Mouse (Mus musculus): Measurements from ENCODE around the gene Hoxa6.

Gene Hoxa6

GRCm38 (mm10) chr6:52240389-52241000 lies 32.0 kb upstream of the Hoxa6 start, which contains the start of gene Hoxa10:
Hoxa10 (minus strand) TSS chr6:52240854.
- DNase-seq, result peak; percentile 95 to 97

- DNase-seq, result peak; percentile 57 to 60
These were observed 31.3 kb upstream of the Hoxa6 start for GRCm38 (mm10) chr6:52239625-52240388.

DNA sequence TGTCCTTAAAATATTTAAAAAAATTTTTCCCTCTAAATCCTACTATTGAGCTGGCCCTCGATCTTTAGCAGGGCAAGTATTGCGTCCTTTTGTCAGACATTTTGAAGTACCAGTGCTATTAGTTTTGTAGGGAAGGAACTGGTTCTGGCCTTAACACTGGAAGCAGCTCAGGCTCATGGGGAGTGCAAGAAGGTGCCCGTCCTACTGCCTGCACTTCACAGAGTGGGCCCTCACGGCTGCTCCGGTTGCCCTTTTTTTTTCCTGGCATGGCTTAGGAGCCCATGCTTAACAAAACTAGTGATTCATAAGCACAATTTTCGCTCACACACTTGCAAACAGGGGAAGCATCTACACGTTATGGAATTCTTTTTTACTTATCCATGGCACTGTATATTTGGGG lies 30.5 kb upstream of the Hoxa6 start:
- DNase-seq, result peak in 1 of 2 experiments; percentile 48

GRCm38 (mm10) chr6:52238155-52238545 lies 29.6 kb upstream of the Hoxa6 start:
- peak; percentile 42 to 54 for DNase-seq

DNA sequence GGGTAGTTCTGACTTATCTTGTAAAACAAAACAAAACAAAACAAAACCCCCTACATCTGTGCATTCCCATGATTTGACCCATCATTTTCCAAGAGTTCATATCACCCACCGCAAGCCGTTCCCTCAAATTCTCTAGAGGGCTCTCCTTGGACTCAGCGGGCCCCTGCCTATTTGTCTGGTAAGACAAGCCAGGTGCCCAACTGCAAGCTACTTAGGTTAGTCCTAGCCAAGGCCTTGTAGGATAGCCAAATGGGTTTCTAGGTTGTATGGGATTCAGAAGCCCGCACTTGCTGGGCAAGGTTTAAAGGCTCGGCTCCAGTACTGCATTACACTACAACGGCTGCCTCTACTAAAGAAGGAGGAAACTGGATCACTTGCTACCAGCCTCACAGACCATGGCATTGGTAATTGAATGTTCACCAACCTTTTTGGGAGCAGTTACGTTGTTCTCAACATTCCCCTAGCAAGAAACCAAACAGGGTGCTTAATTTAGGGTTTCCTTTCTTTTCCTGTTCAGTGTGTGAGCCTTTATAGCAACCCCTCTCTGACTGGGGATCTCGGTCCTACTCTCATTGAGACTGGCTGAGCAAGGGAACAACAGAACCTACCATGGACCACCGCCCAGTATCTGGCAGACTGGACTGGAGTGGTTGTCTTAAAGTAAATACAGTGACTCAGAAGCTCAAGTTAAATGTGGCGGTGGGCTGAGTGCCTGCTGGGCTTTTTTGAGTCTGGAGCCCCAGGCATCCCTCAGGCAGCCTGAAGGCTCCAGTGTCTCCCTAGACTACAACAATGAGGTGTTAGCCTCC lies 29.0 kb upstream of the Hoxa6 start:
- DNase-seq, result peak in 1 of 2 experiments; percentile 39

DNA sequence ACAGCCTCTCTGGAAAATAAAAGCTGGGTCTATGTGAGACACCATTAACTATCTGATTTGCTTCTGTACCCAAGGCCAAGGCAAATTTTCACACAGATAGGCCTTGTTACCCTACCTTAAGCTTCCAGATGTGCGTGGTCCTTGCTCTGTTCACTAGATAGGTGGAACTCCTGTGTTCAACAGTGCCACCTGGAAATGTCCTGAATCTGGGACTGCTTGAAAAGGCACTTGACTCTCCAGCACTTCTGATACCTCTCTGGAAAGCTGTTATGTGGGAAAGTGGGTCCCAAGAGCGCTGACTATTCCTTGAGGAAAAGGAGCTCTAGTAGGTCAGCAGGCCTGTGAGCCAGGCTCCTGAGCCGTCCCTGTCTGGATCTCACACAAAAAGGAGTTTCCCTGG lies 28.3 kb upstream of the Hoxa6 start:
- DNase-seq, result peak in 1 of 2 experiments; percentile 39

DNA sequence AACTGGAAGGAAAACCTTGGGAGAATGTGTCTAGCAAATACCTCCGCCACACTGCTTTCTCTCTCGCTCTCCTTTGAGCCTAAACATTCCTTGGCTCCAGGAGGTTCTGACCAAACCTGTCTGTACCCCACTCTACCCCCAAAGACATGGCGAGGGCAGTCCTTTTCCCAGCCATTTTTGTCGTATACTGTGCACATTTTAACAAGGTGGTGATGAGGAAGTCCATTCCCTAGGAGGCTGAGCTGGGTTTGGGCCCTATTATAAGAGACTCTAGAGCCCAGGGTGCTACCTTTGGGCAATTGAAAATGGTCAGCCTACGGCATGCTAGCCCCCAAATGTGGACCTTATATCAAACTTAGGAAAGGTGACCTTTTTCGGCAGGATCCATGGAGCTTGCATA lies 27.3 kb upstream of the Hoxa6 start:
- DNase-seq, result peak in 1 of 2 experiments; percentile 33

- DNase-seq, result peak in 1 of 2 experiments; percentile 55
These were observed 26.7 kb upstream of the Hoxa6 start for GRCm38 (mm10) chr6:52235267-52235666.

DNA sequence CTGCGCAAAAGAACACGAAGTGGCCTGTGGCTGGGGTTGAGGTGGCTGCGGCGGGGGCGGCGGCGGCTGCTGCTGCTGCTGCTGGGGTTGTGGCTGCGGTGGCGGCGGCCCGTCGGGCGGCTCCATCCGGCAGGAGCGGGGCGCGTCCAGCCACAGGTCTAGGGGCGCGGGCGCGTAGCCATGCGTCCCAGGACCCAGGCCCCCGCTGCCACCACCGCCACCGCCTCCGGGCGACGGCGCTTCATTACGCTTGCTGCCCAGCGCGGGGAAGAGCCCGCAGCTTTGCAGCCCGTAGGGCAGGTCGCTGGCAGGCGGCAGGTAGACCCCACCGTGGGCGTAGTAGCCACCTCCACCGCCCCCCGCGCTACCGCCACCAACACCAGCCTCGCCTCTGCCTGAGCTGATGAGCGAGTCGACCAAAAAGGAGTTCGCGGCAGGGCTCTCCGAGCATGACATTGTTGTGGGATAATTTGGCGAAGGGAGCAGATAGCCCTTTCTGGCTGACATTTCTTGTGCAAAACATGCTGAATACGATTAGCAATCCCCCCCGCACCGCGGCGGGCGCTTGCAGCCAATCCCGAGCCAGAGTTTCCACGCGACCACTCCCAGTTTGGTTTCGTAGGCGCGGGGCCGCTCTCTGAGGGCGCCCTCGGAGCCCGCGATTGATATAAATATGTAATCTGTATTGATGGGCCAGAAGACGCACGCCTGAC lies 26.1 kb upstream of the Hoxa6 start:
- DNase-seq, result peak; percentile 81 to 89

DNA sequence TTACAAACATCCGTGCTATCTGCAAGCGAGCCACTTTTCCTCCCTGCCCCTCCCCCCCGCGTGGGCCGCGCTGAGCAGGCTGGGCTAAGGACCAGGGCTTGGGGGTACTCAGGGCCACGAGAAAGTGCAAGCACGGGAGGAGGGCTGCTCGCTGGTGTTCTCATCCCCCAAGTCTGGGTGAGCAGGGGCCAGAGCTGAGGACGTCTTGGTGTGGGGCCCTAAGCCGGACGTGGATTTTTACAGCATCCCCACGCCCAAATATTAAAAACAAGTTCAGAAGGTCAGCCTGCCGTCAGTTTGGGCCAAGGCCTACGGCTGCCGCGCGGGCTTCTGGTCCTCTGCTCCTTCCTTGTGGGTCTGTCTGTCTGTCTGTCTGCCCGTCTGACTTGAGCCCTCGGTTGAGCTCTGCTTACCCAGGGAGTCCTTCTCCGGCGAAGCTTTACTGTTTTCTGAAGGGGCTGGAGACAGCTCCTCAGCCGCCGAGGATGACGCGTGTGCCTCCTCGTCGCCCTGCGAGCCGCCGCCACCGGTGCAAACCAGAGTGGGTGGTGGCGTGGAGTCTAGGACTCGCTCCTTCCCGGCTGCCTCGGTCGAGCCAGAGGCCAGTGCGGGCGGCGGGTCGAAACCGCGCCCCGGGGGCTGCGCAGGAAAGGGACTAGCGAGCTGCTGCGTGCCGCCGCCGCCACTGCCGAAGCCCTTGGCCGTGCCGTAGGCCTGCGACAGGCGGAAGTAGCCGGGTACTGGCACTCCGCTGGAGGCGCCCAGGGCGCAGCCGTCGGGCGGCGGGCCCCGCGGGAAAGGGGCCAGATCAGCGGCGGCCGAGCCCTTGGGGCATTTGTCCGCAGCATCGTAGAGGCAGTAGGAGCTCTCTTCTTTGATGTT lies 25.3 kb upstream of the Hoxa6 start:
- peak; percentile 92 to 95 for DNase-seq

DNA sequence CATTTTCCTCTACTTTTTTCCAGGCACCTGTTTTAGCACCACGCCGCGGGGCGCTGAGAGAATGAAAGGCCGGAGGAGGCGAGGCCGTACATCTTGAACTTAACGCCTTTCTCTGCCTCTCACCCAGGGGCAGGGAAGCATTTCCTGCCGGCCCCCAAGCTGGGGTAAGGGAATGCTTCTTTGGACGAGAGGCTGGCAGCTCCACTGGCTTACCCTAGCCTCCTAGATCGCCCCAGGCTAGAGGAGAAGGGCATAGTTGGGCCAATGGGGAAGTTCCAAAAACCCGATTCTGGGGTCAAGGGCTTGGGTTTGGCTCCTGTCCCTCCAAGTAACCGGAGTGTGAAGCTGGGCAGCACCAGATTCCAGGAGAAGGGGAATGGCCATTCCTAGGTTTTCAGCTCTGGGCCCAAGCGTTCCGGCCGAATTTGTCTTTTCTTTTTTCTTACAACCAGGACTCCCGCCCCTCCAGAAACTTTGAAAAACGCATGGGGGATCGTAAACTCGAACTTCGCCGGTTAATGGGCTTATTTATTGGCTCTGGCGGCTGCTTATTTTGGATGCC lies 24.5 kb upstream of the Hoxa6 start:
- DNase-seq, result peak in 1 of 2 experiments; percentile 83

GRCm38 (mm10) chr6:52232568-52232965 lies 24.0 kb upstream of the Hoxa6 start:
- peak; percentile 80 to 86 for DNase-seq

GRCm38 (mm10) chr6:52231885-52232567 lies 23.5 kb upstream of the Hoxa6 start:
- peak; percentile 72 to 85 for DNase-seq

DNA sequence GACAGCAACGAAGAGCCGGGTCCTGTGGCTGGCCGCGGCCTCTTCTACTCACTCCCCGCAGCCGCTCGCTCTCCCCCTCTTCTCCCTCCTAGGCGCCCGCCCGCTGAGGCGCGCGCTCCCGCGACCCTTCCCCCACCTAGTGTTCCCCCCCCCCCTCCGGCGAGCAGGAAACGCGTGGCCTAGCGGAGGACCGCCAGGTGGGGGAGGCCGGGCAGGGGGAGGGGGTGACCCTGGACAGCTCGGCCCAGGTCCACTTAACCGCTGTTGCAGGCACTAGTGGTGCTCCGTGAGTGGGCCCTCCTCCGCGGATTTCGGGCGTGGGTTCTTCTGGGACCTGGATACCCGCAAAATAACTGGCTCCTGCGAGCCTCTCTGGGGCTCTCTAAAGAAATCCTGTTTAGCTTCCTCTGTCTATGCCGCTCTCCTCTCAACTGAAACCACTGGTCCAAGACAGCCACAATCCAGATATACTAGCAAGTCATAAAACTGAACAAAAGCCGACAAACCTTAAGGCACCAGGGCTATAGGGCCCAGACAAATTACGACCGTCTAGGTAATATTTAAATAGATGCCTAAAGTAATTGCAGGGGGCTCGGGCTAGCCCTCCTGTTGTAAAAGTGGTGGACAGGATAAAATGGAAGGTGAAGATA lies 22.1 kb upstream of the Hoxa6 start, which contains the start of gene Hoxa9:
Hoxa9 (minus strand) TSS at position 574 of the 650 bp plus-strand sequence.
- peak; percentile 71 to 91 for DNase-seq

DNA sequence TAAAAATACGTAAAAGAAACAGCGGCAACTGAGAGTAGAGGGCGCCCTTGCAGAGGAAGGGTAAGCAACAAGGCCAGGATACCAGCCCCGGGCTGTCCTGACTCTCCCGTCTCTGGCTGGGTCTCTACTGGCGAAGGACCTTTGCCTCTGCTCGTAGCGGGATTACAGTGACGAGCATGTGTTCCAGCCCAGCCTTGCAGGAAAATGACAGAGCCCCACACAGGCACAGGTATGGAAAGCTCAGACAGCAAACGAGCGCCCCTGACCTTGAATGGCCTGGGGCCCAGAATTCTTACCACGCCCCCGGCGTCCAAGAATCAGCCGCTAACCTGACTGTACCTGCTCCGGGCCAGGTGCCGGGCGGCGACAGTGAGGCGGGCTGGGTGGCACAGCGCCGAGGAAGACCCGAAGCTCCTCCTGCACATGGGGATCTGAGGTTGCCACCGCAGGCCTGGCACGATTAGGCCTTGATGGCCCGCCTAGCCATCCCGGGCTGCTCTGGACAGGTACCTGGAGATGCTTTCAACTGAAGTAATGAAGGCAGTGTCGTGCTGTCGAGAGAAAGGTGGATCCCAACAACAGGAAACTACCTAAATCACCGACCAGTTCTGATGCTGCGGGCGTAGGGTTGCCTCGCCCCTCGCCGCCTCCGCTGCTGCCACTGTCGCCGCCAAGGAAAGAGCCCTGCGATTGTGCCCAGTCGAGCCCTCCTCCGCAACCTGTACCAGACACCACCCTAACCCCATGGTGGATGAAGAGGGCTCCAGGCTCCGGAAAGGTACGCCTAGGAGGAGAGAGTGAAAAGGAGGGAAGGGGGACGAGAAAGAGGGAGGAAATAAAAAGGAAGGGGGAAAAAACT lies 21.3 kb upstream of the Hoxa6 start:
- peak; percentile 82 to 93 for DNase-seq

DNA sequence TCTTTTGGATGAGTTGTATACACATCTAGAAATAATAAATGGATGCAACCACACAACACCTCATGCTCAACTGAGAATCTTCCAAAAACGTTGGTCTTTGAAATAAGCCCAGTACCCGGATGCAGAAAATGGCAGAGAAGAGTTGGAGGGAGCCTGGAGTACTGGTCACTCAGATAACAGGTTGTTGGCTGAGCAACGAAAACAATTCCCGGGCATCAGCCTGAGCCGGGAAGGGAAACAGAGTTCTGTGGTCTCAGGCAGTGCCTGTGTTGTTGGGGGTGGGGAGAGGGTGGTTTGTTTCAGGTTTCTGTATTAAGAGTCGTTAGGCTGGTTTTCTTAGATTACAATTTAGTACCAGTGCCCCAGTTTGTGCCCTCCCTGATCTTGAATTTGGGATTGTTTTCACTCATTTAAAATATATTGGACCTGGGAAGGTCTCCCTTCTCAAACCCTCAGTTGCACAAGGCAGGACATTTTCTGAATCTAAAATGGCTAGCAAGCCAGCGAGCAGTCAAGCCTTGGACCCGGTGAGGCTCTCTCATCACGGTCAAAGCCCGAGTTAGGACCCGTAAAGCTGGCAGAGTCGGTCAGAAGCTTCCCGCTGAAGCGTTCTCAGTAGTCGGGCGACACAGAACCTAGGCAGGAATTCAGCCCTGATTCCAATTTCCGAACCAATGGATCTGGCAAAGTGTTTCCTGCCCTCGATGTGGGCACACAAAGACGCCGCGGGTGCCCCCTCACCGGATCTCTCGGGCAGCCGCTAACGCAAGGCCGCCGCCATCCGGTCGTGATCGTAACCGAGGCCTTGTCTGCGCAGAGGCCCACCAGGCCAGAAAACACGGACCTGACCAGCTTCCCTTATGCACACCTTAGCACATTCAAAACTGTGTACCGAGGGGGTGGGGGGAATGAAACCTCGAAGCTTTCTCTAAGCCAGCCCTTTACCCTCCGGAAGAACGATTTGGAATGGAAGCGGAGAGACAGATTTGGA lies 20.2 kb upstream of the Hoxa6 start:
- DNase-seq, result peak; percentile 73 to 82

DNA sequence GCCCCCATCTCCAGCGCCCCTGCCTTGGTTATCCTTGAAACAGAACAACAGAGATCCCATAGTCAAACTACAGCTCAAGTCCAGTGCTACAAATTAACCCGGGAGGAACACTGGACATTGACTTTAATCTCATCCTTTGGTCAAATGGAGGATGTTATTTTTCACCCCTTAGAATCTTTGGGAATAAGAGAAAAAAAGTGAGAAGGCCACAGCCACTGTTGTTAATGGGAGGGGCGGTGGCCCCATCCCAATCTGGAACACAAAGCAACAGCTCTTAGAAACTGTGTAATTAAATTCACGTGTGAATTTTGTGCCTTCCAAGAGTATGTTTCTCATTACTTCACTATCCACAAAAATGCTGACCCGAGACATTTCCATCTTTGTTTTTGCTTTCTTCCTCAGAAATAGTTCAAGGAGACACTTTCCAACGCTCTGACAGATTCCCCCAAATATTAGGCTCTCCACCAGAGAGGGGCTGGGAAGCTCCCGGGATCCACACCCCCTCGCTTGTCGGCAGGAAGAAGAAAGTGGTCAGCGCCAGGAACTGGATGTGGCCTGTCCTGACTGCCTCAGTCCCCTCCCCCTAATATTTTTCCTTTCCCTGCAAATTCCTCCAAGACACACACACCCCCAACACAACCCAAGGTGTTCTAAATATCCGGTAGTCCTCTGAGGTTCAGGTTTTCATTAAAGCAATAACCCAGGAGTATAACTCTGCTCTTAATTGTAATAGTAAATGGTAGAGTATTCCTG lies 19.1 kb upstream of the Hoxa6 start:
- peak; percentile 58 to 82 for DNase-seq
